Mouse (Mus musculus) hindbrain, embryonic 10.5 days (tissue): ENCODE results near the gene Stap1. TPM values are rescaled to one million over a fixed set of nuclear protein-coding genes. Genes with fewer than 3 reads are reported as not detected.

ENCODE experiments used
- DNase-seq: peaks from one replicate; pipeline ENCODE4 v3.0.0-alpha.2; 2017; ENCODE audit warnings: low spot score
- H3K27ac ChIP-seq: fragments of 300-500 bp; sonication (generic); 2 replicates; pipeline ENCODE4 v1.5.1; 2016; ENCODE audit warnings: mild to moderate bottlenecking, moderate library complexity
- H3K27me3 ChIP-seq: fragments of 300-500 bp; sonication (generic); 2 replicates; pipeline ENCODE4 v1.6.1; 2016; ENCODE audit warnings: mild to moderate bottlenecking; ENCODE audit not compliant: poor library complexity, insufficient read depth, severe bottlenecking
- H3K36me3 ChIP-seq: fragments of 300-500 bp; sonication (generic); 2 replicates; pipeline ENCODE4 v1.6.1; 2016; ENCODE audit warnings: mild to moderate bottlenecking, moderate library complexity
- H3K4me1 ChIP-seq: fragments of 300-500 bp; sonication (generic); replicated peaks from 2 replicates; pipeline ENCODE4 v1.6.1; 2016; ENCODE audit warnings: mild to moderate bottlenecking
- H3K4me3 ChIP-seq: fragments of 300-500 bp; sonication (generic); 2 replicates; pipeline ENCODE4 v1.5.1; 2016; ENCODE audit warnings: mild to moderate bottlenecking, moderate library complexity
- H3K9me3 ChIP-seq: fragments of 300-500 bp; sonication (generic); 2 replicates; pipeline ENCODE4 v1.6.1; 2016; ENCODE audit warnings: mild to moderate bottlenecking, moderate library complexity
- WGBS: fragments of 180-500 bp; shearing (Covaris S2); methylation state at CpG from one replicate; pipeline ENCODE4 v1.1.7; 2016; 5-methylcytosine and 5-hydroxymethylcytosine counted together
- polyA plus RNA-seq: library from polyadenylated mRNA; unstranded; fragments of >200 nt; fragmentation: Nextera tagmentation; extraction: Ambion mirVana; gene quantifications from 2 replicates; pipeline ENCODE4 v1.2.1, GENCODE M21; 2016

Gene Stap1
- 0.10 and 0.37 TPM in 2 replicates for polyA plus RNA-seq

GRCm38 (mm10) chr5:86071538-86071937 is at the start of gene Stap1:
Gene Stap1 (plus strand): TSS chr5:86071746.
- Histone ChIP-seq H3K27me3 (no peaks in the 10 kb centered on the region), H3K27ac (no peak within 1 kb of the TSS), H3K36me3 (no peaks in the 10 kb centered on the region), H3K9me3 (no peaks in the 10 kb centered on the region), H3K4me3 (no peak within 1 kb of the TSS), H3K4me1 (no peaks in the 10 kb centered on the region)
- DNase-seq: no peak
- 83% methylated on average over 7 of the region's 7 CpGs for WGBS

DNA sequence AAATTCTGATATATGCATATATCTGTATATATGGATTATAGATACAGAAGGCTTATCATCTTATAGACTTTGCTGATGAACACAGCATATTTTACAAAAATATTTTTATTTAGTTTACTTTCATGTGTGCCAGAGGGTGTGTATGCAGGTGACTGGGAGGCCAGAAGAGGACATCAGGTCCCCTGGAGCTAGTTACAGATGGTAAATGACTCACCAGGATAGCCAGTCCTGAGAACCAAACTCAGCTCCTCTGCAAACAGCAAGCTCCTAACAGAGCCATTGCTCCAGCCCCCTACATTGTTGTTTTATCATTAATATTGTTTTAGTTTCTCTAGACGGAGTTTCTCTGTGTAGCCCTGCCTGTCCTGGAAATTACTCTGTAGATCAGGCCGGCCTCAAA is 41.7 kb upstream of the Stap1 start:
- H3K4me1 ChIP-seq: no peaks in the 10 kb centered on the region
- H3K36me3 ChIP-seq: peaks cover 86% of the 10 kb centered on the region
- no peak overlapping the region for H3K4me3 ChIP-seq
- DNase-seq: no peak
- 86% methylated on average over 2 of the region's 2 CpGs for WGBS
- no peak overlapping the region for H3K27ac ChIP-seq
- H3K9me3 ChIP-seq: no peaks in the 10 kb centered on the region
- no peaks in the 10 kb centered on the region for H3K27me3 ChIP-seq

- no peak for DNase-seq
- H3K27ac ChIP-seq: no peak overlapping the region
- peaks cover 10% of the 10 kb centered on the region for H3K36me3 ChIP-seq
- no peaks in the 10 kb centered on the region for H3K27me3 ChIP-seq
- peak overlapping the region; percentile 83; the same call in 1 of the 2 replicates for H3K4me3 ChIP-seq
- WGBS: 97% methylated on average over 1 of the region's 1 CpGs
- peaks cover 20% of the 10 kb centered on the region for H3K4me1 ChIP-seq
- H3K9me3 ChIP-seq: no peaks in the 10 kb centered on the region
Observed at GRCm38 (mm10) chr5:86063501-86063900, 8.0 kb upstream of the Stap1 start.

DNA sequence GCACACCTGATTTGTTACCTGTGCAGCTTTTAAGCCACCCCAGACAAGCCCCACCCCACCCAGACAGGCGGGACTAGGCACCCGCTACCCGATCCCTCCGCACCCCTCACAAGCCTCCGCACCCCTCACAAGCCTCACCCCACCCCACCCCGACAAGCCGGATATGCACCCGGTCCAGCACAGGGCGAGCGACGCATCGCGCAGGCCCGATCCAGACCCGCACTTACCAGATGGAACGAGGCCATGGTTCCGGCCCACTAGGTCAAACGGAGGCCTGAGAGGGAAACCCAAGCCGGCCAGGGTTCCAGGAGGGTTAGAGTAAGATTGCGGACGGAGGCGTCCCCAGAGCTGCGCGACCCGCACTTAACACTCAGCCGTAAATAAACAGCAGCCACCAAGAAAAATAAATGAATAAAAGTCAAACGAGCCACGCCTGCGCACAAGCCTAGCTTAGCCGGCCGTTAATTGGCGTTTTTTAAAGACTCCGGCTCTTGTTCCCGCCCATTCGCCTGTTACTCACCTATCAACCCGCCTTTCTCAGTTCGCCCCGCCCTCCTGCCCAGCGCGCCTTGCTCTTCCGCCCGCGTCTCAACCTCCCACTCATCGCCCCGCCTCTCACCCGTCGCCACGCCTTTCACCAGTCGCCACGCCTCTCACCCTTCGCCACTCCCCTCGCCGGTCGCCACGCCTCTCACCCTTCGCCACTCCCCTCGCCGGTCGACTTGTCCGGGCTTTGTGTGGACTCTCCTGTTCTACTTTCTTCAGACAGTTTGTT is 6.3 kb upstream of the Stap1 start, which contains the start of gene Cenpc1:
TSS of gene Cenpc1 (minus strand) at position 483 of the 775 bp plus-strand sequence.
- H3K36me3 ChIP-seq: peaks cover 3% of the 10 kb centered on the region; the same call in 1 of the 2 replicates
- peak; percentile 98 for DNase-seq
- H3K27me3 ChIP-seq: no peaks in the 10 kb centered on the region
- H3K4me3 ChIP-seq: peak within 1 kb of the TSS; percentile 83
- H3K9me3 ChIP-seq: no peaks in the 10 kb centered on the region
- under 1% methylated on average over 60 of the region's 60 CpGs for WGBS
- H3K27ac ChIP-seq: peak within 1 kb of the TSS; percentile 95
- H3K4me1 ChIP-seq: peaks cover 20% of the 10 kb centered on the region

DNA sequence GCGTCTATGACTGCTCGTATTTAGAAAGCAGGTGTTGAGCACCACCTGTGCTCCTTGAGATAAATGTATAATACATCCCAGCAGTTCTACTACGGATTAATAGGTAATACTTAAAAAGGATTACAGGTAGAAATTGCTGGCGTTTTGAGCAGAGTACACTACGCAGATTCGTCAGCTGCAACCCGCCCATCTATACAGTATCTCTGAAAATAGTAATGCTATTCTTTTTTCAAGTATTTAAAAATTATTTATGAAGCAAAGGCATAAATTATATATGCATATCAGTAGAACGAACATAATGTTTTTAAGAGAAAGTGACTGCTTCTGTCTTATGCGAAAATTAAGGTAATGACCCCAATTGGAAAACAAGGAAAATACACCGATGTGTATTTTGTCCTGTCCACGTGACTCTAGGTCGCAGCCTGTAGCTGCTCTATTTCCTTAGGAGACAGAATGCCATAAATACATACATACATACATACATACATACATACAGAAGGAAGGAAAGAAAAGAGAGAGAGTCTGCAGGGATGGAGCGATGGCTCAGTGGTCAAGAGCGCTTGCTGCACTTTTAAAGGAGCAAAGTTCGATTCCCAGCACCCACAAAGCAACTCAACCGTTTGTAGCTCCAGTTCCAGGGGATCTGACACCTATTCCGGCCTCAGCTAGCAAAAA is 5.5 kb upstream of the Stap1 start:
- peak overlapping the region; percentile 95 for H3K27ac ChIP-seq
- H3K4me3 ChIP-seq: peak overlapping the region; percentile 83
- WGBS: under 1% methylated on average over 17 of the region's 17 CpGs
- peaks cover 20% of the 10 kb centered on the region for H3K4me1 ChIP-seq
- peaks cover 3% of the 10 kb centered on the region; the same call in 1 of the 2 replicates for H3K36me3 ChIP-seq
- DNase-seq: no peak
- no peaks in the 10 kb centered on the region for H3K9me3 ChIP-seq
- H3K27me3 ChIP-seq: no peaks in the 10 kb centered on the region

- DNase-seq: peak; percentile 89
- H3K4me3 ChIP-seq: peak overlapping the region; percentile 83
- H3K36me3 ChIP-seq: no peaks in the 10 kb centered on the region
- H3K9me3 ChIP-seq: no peaks in the 10 kb centered on the region
- no peaks in the 10 kb centered on the region for H3K27me3 ChIP-seq
- WGBS: 1% methylated on average over 17 of the region's 17 CpGs
- H3K27ac ChIP-seq: peak overlapping the region; percentile 95
- peaks cover 20% of the 10 kb centered on the region for H3K4me1 ChIP-seq
Observed at GRCm38 (mm10) chr5:86066551-86066929, 5.0 kb upstream of the Stap1 start.

DNA sequence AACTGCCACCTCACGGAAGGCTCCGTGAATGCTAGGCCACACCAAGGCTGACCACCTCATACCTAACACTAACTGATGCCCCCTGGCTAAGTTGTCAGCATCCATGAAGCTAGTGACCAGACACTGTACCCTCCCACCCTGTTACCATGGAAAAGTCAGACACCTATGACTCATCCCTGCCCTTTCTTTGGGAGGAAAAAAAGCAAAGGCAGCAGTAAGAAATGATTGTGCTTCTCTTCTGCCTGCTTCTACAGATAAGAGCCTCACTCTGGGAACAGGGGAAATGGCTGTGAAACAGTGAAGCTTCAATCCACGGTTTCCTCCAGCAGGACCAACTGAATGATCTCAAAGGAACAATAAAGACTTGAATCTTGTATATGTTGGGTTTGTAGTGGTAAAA is 3.1 kb upstream of the Stap1 start:
- Histone ChIP-seq H3K27me3 (no peaks in the 10 kb centered on the region), H3K4me3 (no peak overlapping the region), H3K4me1 (peaks cover 15% of the 10 kb centered on the region), H3K36me3 (no peaks in the 10 kb centered on the region), H3K27ac (no peak overlapping the region), H3K9me3 (no peaks in the 10 kb centered on the region)
- 82% methylated on average over 3 of the region's 3 CpGs for WGBS
- no peak for DNase-seq

- Histone ChIP-seq H3K4me1 (peaks cover 8% of the 10 kb centered on the region), H3K36me3 (no peaks in the 10 kb centered on the region), H3K27me3 (no peaks in the 10 kb centered on the region), H3K9me3 (no peaks in the 10 kb centered on the region), H3K27ac (no peak overlapping the region), H3K4me3 (no peak overlapping the region)
- no peak for DNase-seq
- 75% methylated on average over 6 of the region's 6 CpGs for WGBS
Observed at GRCm38 (mm10) chr5:86069121-86069520, 2.4 kb upstream of the Stap1 start.

GRCm38 (mm10) chr5:86072756-86073386 is 1.3 kb downstream of the Stap1 start:
- H3K4me1 ChIP-seq: no peaks in the 10 kb centered on the region
- H3K27me3 ChIP-seq: no peaks in the 10 kb centered on the region
- no peak for DNase-seq
- no peak overlapping the region for H3K4me3 ChIP-seq
- H3K9me3 ChIP-seq: no peaks in the 10 kb centered on the region
- no peaks in the 10 kb centered on the region for H3K36me3 ChIP-seq
- 86% methylated on average over 4 of the region's 4 CpGs for WGBS
- H3K27ac ChIP-seq: no peak overlapping the region

DNA sequence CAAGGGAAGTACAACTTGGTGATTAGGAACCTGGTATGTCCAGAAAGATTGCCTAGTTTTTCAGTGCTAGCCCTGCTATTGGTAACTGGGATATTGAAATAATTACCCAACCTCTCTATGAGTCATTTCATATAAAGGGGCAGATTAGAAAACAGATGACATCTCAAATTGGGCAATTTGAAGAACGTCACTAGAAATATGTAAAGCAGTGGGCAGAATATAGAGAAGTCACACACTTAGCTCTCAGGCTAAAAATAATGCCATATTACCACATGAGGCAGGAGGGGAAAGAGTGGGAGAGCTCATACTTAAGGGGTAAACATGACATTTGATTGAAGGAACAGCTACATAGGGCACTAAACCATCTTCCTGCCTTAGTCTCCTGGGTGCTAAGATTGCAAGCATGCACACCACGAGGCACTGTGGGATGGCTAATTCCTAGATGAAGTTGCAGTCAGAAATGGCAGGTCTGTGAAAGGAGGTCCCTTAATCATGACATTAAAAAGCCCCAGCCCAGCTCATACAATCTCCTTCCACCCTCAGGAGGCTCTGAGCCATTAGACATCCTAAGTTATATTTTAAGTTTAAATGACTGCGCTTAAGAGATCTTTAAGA is 7.3 kb downstream of the Stap1 start:
- Histone ChIP-seq H3K9me3 (no peaks in the 10 kb centered on the region), H3K27me3 (no peaks in the 10 kb centered on the region), H3K27ac (no peak overlapping the region), H3K4me3 (no peak overlapping the region), H3K4me1 (no peaks in the 10 kb centered on the region), H3K36me3 (no peaks in the 10 kb centered on the region)
- DNase-seq: no peak
- WGBS: 81% methylated on average over 3 of the region's 3 CpGs

DNA sequence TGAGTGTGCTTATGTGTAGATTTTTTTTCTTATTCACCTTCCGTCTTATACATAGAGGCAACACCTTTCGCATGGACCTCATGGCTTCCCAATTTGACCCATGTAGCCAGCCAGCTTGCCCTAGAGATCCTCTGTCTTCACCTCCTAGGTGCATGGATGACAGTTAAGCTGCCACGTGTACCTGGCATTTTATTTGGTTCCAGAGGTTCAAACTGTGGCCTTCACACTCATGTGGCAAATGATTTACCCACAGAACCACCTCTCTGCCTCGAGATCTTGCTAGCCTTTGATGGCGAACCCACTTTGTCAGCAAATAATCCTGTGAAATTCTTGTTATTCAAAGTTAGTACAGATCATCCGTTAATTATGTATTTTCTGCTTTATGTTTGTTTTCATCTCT is 12.4 kb downstream of the Stap1 start:
- 88% methylated on average over 6 of the region's 6 CpGs for WGBS
- no peak for DNase-seq
- H3K4me1 ChIP-seq: no peaks in the 10 kb centered on the region
- H3K27ac ChIP-seq: no peak overlapping the region
- no peaks in the 10 kb centered on the region for H3K27me3 ChIP-seq
- no peak overlapping the region for H3K4me3 ChIP-seq
- no peaks in the 10 kb centered on the region for H3K36me3 ChIP-seq
- no peaks in the 10 kb centered on the region for H3K9me3 ChIP-seq

DNA sequence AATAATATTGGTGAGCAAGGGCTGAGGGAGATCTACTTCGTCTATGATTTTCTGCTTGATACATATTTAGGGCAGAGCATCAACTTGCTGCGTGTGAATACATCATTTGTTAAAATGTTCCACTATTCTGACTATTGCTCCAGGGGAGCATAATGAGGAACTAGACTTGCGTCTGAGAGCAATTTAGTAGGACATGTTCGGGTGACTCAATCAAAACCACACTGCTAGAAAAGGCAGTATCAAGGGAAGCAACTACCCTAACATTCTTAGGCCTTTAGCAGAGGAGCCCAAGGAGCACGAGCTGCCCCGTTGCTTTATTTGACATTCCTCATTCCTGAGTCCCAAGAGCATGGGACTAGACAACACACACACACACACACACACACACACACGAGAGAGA is 13.4 kb downstream of the Stap1 start:
- whole genome bisulfite sequencing: 87% methylated on average over 7 of the region's 7 CpGs
- Histone ChIP-seq H3K27me3 (no peaks in the 10 kb centered on the region), H3K4me1 (no peaks in the 10 kb centered on the region), H3K4me3 (no peak overlapping the region), H3K9me3 (no peaks in the 10 kb centered on the region), H3K36me3 (no peaks in the 10 kb centered on the region), H3K27ac (no peak overlapping the region)
- DNase-seq: no peak
